Mouse (Mus musculus) small intestine, adult 2 months (tissue): ENCODE measurements around the gene Arhgef3.

Source experiments
- CTCF ChIP-seq: fragments of 200-500 bp; IDR thresholded peaks from 2 replicates; pipeline ENCODE4 v1.5.1; 2012; ENCODE audit warnings: low read depth, mild to moderate bottlenecking, control low read depth, inconsistent platforms, low read length, moderate library complexity, mixed read lengths; ENCODE audit not compliant: insufficient replicate concordance, insufficient read length; ENCODE audit errors: extremely low read depth
- POLR2A ChIP-seq: fragments of 200-500 bp; IDR thresholded peaks from 2 replicates; pipeline ENCODE4 v1.6.1; 2012; ENCODE audit warnings: low read depth, mild to moderate bottlenecking, control low read depth, inconsistent platforms, low read length, moderate library complexity

- no peak for TF ChIP-seq POLR2A
- TF ChIP-seq CTCF = no peak
These were observed 169.3 kb downstream of the Arhgef3 start for GRCm38 (mm10) chr14:27283956-27284355.
